Mouse (Mus musculus): ENCODE data around the gene Olfml2a. TPM values are rescaled to one million over a fixed set of nuclear protein-coding genes. Genes with fewer than 3 reads are reported as not detected.

The Olfml2a gene
- polyA plus RNA-seq, 1 experiment from 2014 or later, result 1.5 TPM

DNA sequence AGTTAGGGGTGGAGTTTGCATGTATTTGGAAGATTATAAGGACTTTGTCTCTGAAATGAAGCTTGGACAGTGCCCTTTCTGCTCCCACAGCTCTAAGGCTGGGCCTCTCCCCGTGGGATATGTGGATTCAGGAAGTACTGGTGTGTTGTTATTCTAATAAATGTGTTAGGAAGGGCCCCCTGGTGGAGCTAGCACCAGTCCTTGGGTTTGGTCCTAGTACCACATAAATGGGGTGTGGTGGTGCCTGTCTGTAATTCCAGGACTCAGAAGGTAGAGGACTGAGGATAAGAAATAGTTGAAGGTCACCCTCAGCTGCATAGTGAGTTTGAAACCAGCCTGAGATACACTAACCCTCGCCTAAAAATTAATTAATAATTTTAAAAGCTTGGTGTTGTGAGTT lies 41.4 kb downstream of the Olfml2a start:
- no peaks in the 10 kb centered on the region for H3K27me3 ChIP-seq (ENCODE audit: low read depth, poor library complexity, severe bottlenecking)

DNA sequence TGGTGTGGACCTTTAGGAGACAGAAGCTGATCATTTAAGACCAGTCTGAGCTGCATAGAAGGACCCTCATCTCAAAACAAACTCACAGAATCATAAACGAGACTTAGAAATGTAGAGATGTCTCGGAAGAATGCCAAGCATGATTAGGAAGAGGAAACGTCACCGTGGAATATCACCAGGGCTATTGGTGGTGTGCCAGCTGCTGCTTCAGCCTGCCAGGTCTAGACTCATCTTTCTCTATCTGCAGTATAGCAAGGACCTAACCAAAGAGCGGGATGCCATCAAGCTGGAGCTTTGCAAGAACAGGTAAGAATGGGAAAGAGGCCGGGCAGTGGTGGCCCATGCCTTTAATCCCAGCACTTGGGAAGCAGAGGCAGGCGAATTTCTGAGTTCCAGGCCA lies 41.9 kb downstream of the Olfml2a start:
- H3K9me3 ChIP-seq (replicated peaks), result no peaks in the 10 kb centered on the region
- no peaks in the 10 kb centered on the region for H3K36me3 ChIP-seq
- H3K27me3 ChIP-seq (ENCODE audit: low read depth, poor library complexity, severe bottlenecking), result no peaks in the 10 kb centered on the region
- no peak overlapping the region for H3K27ac ChIP-seq (replicated peaks)
- 92% methylated on average over 7 of the region's 7 CpGs for WGBS
- peaks cover 4% of the 10 kb centered on the region; the same call in 1 of the 2 replicates for H3K4me1 ChIP-seq
- no peak overlapping the region for H3K4me3 ChIP-seq
- no peak for DNase-seq (ENCODE audit: low spot score)

More for the DNA sequence above, 41.4 kb downstream of the Olfml2a start:
- 44% methylated on average over 2 of the region's 2 CpGs for WGBS
- no peak overlapping the region for H3K4me3 ChIP-seq
- peaks cover 4% of the 10 kb centered on the region; the same call in 1 of the 2 replicates for H3K4me1 ChIP-seq
- no peak overlapping the region for H3K27ac ChIP-seq (replicated peaks)
- H3K36me3 ChIP-seq, result no peaks in the 10 kb centered on the region
- no peak for DNase-seq (ENCODE audit: low spot score)
- H3K9me3 ChIP-seq (replicated peaks), result no peaks in the 10 kb centered on the region

DNA sequence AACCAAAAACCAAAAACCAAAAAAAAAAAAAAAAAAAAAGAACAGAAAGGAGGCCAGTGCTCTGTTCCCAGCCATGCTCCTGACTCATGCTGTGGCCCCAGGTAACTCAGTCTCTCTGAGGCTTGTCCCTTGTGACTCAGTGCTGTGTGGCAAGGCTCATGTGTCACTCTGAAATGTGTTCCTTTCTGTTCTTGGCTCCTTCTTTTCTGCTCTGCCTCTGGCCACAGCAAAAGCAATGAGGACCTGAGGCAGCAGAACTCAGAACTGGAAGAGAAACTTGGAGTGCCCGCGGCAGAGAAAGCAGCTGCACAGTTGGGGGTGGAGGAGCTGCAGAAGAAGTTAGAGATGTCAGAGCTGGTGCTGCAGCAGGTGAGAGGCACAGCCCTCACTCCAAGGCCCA lies 42.4 kb downstream of the Olfml2a start:
- no peaks in the 10 kb centered on the region for H3K27me3 ChIP-seq (ENCODE audit: low read depth, poor library complexity, severe bottlenecking)
- WGBS, result 48% methylated on average over 2 of the region's 2 CpGs

DNA sequence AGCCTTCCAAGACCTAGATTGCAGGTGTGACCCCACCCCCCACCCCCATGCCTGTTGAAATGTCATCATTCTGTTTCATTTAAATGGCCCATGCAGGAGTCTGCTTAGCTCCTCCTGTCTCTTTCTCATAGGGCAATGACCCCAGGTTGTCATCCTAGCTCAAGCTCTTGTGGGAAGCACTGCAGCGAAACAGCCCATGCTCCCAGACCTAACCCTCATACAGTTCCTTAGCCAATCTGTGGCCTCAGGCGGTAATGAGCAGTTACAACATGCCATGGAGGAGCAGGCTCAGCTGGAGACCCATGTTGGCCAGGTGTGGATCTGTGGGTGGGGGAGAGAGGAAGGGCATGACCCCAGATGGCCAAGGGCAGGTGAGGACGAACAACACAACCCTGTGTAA lies 43.4 kb downstream of the Olfml2a start:
- Histone ChIP-seq H3K9me3 (replicated peaks) (no peaks in the 10 kb centered on the region), H3K4me1 (peaks cover 4% of the 10 kb centered on the region; the same call in 1 of the 2 replicates), H3K27me3 (ENCODE audit: low read depth, poor library complexity, severe bottlenecking) (no peaks in the 10 kb centered on the region), H3K27ac (replicated peaks) (no peak overlapping the region), H3K4me3 (no peak overlapping the region), H3K36me3 (no peaks in the 10 kb centered on the region)
- DNase-seq (ENCODE audit: low spot score), result no peak
- WGBS, result 86% methylated on average over 3 of the region's 3 CpGs

More for the DNA sequence above, 42.4 kb downstream of the Olfml2a start:
- no peak overlapping the region for H3K27ac ChIP-seq (replicated peaks)
- no peaks in the 10 kb centered on the region for H3K36me3 ChIP-seq
- H3K9me3 ChIP-seq (replicated peaks), result no peaks in the 10 kb centered on the region
- no peak for DNase-seq (ENCODE audit: low spot score)
- no peak overlapping the region for H3K4me3 ChIP-seq
- peaks cover 4% of the 10 kb centered on the region; the same call in 1 of the 2 replicates for H3K4me1 ChIP-seq

DNA sequence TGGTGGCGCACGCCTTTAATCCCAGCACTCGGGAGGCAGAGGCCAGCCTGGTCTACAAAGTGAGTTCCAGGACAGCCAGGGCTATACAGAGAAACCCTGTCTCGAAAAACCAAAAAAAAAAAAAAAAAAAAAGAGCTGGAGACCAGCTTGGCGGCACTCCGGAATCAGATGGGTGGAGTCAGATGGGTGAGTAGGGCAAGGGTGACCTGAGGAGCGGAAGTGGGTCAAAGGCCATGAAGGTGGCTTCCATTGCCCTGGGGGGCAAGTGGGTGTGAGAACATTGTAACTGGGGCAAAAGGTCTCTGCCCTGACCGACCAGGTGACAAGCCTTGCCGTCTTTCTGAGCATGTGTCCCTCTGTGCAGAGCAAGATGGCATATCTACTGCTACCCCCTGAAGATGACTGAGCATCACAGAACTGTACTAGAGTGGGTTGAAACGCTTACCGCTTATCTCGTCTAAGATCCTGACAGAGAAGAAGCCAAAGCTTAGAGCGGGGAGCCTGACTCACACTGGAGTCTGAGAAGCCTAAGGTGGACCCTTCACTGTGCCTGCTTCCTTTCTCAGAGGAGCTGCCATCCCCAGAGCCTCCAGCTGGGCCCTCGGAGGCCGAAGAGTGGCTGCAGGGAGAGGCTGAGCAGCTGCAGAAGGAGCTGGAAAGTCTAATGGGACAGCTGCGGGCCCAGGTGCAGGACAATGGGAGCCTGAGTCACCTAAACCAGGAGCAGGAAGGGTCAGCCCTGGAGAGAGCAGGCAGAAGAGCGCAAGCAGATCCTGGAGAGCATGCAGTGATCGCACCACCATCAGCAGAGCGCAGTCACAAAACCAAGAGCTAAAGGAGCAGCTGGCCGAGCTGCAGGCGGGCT lies 44.4 kb downstream of the Olfml2a start:
- DNase-seq (ENCODE audit: low spot score), result no peak
- Histone ChIP-seq H3K4me1 (peaks cover 4% of the 10 kb centered on the region; the same call in 1 of the 2 replicates), H3K4me3 (no peak overlapping the region), H3K27me3 (ENCODE audit: low read depth, poor library complexity, severe bottlenecking) (no peaks in the 10 kb centered on the region), H3K36me3 (no peaks in the 10 kb centered on the region), H3K27ac (replicated peaks) (no peak overlapping the region), H3K9me3 (replicated peaks) (no peaks in the 10 kb centered on the region)
- 84% methylated on average over 21 of the region's 21 CpGs for WGBS

DNA sequence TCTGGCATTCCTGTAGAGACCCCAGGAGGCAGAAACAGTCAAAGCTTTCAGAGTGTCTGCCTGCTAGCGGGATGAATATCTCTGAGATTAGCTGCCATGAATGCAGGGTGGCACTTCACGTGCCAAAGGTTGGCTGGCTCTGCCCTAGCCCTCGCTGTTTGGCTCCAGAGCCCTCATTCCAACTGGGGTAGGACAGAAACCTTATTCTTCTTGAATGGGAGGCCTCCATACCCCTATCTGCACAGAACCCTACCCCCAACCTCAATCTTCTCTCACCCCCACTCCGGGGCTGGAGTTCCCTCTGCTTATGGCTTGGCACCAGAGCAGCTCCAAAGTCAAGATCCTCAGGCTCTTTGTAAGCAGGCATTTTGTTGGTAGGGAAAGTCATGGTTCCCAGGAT lies 46.1 kb downstream of the Olfml2a start:
- DNase-seq (ENCODE audit: low spot score), result no peak
- Histone ChIP-seq H3K27ac (replicated peaks) (0 out of 2 replicates have a peak overlapping the region, but pooled peaks have one; percentile 17), H3K36me3 (no peaks in the 10 kb centered on the region), H3K27me3 (ENCODE audit: low read depth, poor library complexity, severe bottlenecking) (no peaks in the 10 kb centered on the region), H3K9me3 (replicated peaks) (no peaks in the 10 kb centered on the region), H3K4me3 (no peak overlapping the region), H3K4me1 (peaks cover 4% of the 10 kb centered on the region; the same call in 1 of the 2 replicates)
- 73% methylated on average over 4 of the region's 4 CpGs for WGBS

DNA sequence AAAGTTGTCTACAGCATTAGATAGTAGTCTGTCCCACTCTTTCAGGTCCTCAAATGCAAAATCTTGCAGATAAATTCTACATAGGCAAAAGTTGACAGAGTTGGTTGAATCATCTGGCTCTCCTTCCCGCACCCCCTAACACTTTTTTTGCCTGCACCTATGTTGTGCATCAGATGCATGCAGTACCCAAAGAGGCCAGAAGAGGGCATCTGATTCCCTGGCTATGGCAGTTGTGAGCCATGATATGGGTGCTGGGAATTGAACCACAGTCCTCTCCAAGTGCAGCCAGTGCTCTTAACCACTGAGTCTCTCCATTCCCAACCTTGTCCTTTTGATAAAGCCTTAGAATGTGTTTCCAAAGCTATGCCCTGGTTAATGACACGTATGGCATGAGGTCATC lies 51.7 kb downstream of the Olfml2a start:
- no peak overlapping the region for H3K27ac ChIP-seq (replicated peaks)
- H3K36me3 ChIP-seq, result no peaks in the 10 kb centered on the region
- no peak for DNase-seq (ENCODE audit: low spot score)
- 97% methylated on average over 2 of the region's 2 CpGs for WGBS
- H3K9me3 ChIP-seq (replicated peaks), result peaks cover 9% of the 10 kb centered on the region; the same call in 1 of the 2 replicates
- H3K27me3 ChIP-seq (ENCODE audit: low read depth, poor library complexity, severe bottlenecking), result no peaks in the 10 kb centered on the region
- H3K4me3 ChIP-seq, result no peak overlapping the region
- H3K4me1 ChIP-seq, result no peaks in the 10 kb centered on the region

DNA sequence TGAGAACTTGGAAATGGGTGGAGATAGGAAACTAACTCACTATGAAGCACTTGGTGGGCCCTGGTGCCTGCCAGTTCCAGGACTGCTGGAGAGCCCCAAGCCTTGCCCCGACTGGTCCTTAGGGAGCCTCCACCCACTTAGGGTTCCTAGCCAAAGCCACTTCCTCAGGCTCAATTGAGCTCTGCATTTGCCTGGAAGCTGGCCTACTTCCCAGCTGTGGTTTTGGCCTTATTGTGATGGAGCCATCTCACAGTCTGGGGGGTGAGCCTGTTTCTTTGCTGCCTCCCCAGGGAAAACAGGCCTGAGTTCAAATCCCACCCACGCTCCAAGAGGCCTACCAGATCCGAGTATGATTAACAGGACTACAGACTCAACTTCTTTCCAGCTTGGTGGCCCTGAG lies 54.8 kb downstream of the Olfml2a start:
- 92% methylated on average over 3 of the region's 3 CpGs for WGBS

DNA sequence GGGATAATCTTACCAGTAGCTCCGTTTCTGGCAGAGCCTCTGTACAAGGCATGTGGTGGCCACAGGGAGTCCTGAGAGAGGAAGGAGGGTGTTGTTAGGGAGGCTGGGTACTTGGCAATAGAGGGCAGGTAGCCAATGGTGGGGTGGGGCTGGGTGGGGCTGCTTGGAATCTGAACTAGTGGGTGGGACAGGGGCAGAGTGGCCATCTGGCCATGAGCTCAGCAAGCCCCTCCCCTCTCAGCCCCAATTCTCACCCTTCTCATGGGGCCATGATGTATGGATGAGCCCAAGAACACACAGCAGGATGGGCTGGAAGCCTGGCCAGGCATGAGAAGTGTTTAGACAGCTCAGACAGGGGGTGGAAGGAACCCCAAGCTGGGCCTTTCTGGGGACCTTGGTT lies 55.6 kb downstream of the Olfml2a start:
- 70% methylated on average over 1 of the region's 1 CpGs for WGBS

More for the DNA sequence above, 54.8 kb downstream of the Olfml2a start:
- DNase-seq (ENCODE audit: low spot score), result no peak
- Histone ChIP-seq H3K27me3 (ENCODE audit: low read depth, poor library complexity, severe bottlenecking) (no peaks in the 10 kb centered on the region), H3K4me1 (no peaks in the 10 kb centered on the region), H3K9me3 (replicated peaks) (peaks cover 9% of the 10 kb centered on the region; the same call in 1 of the 2 replicates), H3K27ac (replicated peaks) (no peak overlapping the region), H3K4me3 (no peak overlapping the region), H3K36me3 (no peaks in the 10 kb centered on the region)

DNA sequence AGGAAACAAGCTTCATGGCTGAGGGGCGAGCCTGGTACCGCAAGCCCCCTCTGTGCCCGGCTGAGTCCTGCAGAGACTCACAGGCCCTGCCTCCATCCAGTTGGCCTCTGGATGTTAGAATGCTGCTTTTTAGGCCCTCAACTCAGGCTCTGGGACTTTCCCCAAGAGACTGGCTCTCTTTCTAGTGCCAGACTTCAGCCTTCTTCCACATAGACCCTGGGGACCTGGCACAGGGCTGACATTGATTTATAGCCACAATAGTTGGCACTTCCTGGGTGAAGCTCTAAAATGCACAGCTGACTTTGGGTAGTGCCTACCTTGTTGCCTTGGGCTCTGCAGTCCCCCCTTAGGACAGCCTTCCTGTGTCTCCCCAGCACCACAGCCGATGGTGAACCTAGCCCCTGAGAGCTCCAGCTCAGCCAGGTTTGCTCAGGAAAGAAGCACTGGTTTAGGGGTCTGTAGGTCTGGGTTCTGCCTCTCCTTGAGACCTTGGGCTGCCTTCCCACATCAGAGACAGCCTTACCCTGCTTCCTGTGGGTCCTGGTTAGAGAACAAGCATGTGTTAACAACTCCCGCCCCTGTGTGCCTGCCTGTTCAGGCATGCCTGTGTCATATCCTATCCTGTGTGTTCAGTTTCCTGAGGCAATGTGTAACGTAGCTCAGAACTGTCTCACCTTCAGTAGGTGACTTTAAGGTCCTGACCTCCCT lies 56.2 kb downstream of the Olfml2a start:
- H3K4me3 ChIP-seq, result no peak overlapping the region
- H3K9me3 ChIP-seq (replicated peaks), result peaks cover 9% of the 10 kb centered on the region; the same call in 1 of the 2 replicates
- no peak for DNase-seq (ENCODE audit: low spot score)
- no peak overlapping the region for H3K27ac ChIP-seq (replicated peaks)
- H3K27me3 ChIP-seq (ENCODE audit: low read depth, poor library complexity, severe bottlenecking), result no peaks in the 10 kb centered on the region
- 92% methylated on average over 6 of the region's 6 CpGs for WGBS
- no peaks in the 10 kb centered on the region for H3K36me3 ChIP-seq
- H3K4me1 ChIP-seq, result no peaks in the 10 kb centered on the region

More for the DNA sequence above, 55.6 kb downstream of the Olfml2a start:
- Histone ChIP-seq H3K4me1 (no peaks in the 10 kb centered on the region), H3K4me3 (no peak overlapping the region), H3K27me3 (ENCODE audit: low read depth, poor library complexity, severe bottlenecking) (no peaks in the 10 kb centered on the region), H3K27ac (replicated peaks) (no peak overlapping the region), H3K9me3 (replicated peaks) (peaks cover 9% of the 10 kb centered on the region; the same call in 1 of the 2 replicates), H3K36me3 (no peaks in the 10 kb centered on the region)
- DNase-seq (ENCODE audit: low spot score), result no peak

DNA sequence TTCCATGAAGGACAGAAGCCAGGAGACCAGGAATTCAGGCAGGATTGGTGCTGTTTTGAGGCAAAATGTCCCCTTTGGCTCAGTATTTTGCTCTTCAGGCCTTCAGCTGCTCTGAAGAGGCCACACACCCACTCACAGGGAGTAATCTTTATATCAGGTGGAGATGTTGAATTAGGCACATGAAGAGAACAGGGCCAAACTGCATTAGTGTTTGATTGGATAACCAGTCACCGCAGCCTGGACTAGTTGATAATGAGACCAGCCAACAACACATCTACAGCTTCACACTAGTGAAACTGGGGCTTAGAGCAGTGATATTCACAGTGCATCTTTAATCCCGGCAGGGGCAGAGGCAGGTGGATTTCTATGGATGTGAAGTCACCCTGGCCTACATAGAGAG lies 57.2 kb downstream of the Olfml2a start:
- 87% methylated on average over 2 of the region's 2 CpGs for WGBS
- Histone ChIP-seq H3K4me3 (no peak overlapping the region), H3K27me3 (ENCODE audit: low read depth, poor library complexity, severe bottlenecking) (no peaks in the 10 kb centered on the region), H3K36me3 (no peaks in the 10 kb centered on the region), H3K9me3 (replicated peaks) (peaks cover 4% of the 10 kb centered on the region; the same call in 1 of the 2 replicates), H3K4me1 (no peaks in the 10 kb centered on the region), H3K27ac (replicated peaks) (no peak overlapping the region)
- no peak for DNase-seq (ENCODE audit: low spot score)

DNA sequence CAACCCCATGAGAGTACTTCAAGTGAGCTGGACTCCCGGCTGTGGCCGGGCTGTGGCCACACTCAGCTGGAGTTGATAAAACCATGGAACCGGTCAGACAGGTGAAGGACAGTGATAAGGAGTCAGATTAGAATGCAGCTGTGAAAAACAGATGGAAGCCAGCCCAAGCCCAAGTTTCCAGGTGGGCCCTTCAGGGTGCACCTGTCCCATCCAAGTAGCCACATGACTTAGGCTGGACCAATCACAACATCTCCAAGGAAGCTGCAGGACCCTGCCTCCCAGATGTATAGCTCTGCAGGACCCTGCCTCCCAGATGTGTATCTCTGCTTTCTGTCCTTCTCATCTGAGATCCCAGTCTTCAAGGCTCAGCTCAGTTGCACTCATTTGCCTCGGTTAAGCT lies 60.2 kb downstream of the Olfml2a start:
- H3K9me3 ChIP-seq (replicated peaks), result no peaks in the 10 kb centered on the region
- 78% methylated on average over 4 of the region's 4 CpGs for WGBS
- H3K36me3 ChIP-seq, result no peaks in the 10 kb centered on the region
- H3K27me3 ChIP-seq (ENCODE audit: low read depth, poor library complexity, severe bottlenecking), result peaks cover 4% of the 10 kb centered on the region
- DNase-seq (ENCODE audit: low spot score), result no peak
- H3K4me1 ChIP-seq, result no peaks in the 10 kb centered on the region
- H3K27ac ChIP-seq (replicated peaks), result no peak overlapping the region
- no peak overlapping the region for H3K4me3 ChIP-seq

DNA sequence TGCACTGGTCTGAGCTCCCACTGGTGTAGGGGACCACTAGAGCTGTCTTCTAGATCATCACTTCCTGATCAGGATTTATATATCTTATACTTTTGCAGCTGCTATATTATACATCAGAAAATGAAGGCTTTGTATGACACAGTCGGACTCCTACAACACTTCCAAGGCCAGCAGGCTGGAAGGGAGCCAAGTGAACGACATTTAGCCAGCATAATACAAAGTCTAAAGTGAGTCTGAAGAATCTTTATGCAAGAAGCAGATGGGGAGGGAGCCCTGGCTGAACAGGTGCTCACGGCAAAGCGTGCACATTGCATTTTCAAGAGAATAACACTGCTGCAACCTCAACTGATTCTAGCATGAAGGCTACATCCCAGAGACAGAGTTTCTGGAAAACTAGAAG lies 60.7 kb downstream of the Olfml2a start:
- 84% methylated on average over 4 of the region's 4 CpGs for WGBS

More for the DNA sequence above, 60.7 kb downstream of the Olfml2a start:
- no peaks in the 10 kb centered on the region for H3K9me3 ChIP-seq (replicated peaks)
- no peak overlapping the region for H3K27ac ChIP-seq (replicated peaks)
- peaks cover 9% of the 10 kb centered on the region for H3K27me3 ChIP-seq (ENCODE audit: low read depth, poor library complexity, severe bottlenecking)
- H3K36me3 ChIP-seq, result no peaks in the 10 kb centered on the region
- H3K4me1 ChIP-seq, result peaks cover 1% of the 10 kb centered on the region
- no peak overlapping the region for H3K4me3 ChIP-seq
- DNase-seq (ENCODE audit: low spot score), result no peak

All from midbrain, embryonic 10.5 days (tissue).